Mouse (Mus musculus): ENCODE data around the gene Mief1.

The Mief1 gene

DNA sequence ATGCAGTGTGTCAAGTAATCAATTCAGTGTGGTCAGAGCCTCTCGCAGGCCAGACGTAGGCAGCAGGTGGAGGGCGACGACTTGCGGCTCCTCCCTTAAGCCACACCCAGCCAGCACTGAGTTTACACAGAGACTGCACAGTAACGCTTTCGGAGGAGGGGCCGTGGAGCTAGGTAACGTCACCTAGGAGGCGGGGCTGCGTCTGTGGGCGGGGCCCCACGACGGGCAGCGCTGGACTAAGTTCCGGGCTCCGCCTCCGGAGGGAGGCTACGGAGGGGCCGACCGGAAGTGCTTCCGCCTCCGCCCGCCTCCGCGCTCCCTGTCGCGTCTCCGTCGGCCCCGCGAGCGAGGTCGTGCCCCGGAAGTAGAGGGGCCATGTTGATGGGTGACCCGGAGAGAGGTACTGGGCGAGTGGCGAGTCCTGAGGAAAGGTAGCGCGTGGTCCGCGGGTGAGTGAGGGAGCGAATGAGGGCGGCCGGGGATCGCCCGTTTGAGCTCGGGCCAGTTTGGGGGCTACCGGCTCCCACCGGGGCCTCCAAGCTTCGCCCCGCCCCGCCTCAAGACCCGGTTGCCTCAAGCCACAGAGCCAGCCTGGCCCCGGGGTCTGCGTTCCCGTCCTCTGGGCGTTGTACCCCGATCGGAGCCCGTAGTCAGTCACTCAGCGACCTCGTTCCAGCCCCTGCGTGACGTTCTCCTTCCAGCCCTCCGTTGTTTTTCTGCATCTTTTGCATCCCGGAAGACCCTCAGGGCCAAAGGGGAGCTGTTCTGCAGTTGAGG, at the start of gene Mief1:
Mief1 (plus strand) TSS at position 286 of the 777 bp plus-strand sequence.
- peak; percentile 92 for DNase-seq (ENCODE audit: low spot score)

DNA sequence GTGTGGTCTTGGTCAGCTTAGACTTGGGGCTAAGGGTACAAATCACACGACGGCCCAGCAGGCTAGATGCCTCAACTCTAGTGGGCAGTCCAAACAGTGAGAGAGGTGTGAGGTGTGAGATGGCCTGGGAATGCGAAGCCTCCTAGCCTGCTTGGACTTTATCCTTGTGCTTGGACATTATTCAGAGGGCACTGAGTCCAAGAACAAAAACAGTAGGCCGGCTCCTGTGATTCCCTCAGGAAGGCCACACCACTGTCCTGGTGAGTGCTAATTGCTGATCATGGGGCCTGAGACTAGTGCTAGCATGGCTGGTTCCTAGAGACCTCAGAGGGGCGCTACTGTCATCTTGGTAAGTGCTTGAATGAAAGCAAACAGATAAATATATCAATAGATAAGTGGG, 44.9 kb upstream of the Mief1 start:
- DNase-seq (ENCODE audit: low spot score): no peak

GRCm38 (mm10) chr15:80190075-80190474, 43.7 kb upstream of the Mief1 start:
- no peak for DNase-seq (ENCODE audit: low spot score)

DNA sequence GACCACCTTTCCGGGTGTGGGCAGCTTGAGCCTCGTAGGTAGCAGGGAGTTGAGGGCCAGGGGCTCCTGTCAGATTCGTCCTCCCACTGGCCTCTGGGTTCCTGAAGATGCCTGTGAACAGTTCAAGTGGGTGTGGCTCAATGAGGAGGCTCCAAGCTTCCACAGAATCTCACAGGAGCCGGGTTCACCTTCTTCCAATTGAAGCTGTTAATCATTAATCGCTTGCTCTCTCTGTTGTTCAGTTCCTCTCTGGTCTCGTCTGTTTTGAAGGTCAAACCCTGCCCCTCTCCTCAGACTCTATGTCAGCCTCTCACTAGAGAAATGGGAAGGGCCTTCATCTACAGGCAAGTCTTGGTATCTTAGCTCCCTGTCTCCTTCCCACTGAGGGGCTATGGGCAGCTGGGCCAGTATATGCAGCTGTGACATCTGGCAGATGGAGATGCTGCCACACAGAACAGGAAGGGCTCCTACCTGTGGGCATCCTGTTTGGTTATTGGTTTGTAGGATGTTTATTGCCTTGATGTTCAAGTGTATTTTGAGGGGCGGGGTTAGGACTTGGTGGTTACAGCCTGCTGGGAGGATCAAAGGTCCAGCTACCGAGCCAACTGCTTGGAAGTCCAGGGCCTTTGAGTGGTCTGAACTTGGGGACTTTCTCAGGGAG, 42.1 kb upstream of the Mief1 start:
- DNase-seq (ENCODE audit: low spot score): no peak

- no peak for DNase-seq (ENCODE audit: low spot score)
These were observed 41.6 kb upstream of the Mief1 start for GRCm38 (mm10) chr15:80192246-80192585.

GRCm38 (mm10) chr15:80192847-80193246, 41.0 kb upstream of the Mief1 start:
- DNase-seq (ENCODE audit: low spot score): no peak

DNA sequence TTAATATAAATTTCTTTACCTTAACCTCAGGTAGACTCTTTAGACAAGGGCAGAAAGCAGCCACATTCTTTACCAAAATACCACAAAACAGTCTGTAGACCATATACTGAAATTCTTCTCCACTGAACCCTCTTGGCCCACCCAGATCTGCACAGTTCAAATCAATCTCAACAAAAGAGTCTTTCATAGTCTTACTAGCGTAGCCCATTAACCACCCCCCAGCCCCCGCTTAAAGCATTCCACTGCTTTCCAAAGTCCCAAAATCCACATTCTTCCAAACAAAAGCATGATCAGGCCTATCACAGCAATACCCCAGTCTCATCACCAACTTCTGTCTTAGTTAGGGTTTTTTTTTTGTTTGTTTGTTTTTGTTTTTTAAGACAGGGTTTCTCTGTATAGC, 34.3 kb upstream of the Mief1 start:
- no peak for DNase-seq (ENCODE audit: low spot score)

DNA sequence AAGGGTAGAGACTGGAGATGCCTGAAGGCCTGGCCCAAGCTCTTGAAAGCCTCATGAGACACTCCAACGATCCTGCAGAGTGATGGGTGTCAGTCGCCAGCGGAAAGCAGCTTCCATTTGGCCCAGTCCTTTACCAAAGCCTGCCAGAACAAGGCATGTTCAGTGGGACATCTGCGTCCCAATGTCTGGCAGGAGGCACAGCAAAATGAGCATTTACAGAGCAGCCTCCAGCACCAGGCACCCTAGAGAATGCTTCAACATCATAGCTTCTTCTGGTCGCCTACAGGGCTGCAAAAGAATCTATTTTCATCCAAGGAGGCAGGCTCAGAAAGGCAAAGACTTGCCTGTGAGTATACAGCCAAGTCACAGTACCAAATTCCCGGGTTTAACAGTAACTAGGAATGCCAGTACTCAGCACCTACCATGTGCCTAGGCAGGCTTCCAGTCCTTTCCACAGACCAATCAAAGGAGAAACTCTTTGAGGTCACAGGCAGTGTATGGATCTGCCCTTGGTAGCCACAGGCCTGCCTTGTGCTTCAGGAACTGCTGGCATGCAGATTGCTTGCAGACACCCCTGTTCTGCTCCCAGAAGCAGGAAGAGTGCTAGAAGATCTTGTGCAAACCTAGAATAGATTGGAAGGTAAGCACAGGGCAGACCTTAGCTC, 31.6 kb upstream of the Mief1 start:
- peak; percentile 52 for DNase-seq (ENCODE audit: low spot score)

DNA sequence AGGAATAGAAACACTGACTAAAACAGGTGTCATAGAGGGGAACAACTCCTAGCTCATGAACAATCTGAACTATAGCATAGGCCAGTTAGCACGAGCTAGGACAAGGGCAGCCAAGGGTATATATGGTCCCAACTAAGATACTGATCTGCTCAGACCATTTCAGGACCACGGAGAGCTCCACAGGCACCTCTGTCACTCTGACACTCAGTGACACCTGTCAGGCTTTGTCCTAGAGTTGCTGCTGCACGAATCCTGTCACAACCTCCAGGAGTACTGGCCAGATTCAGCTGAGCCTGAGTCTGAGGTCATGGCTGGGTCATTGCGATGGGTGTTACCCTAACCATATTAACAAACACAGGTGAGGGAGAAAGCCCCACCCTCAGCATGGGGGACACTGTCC, 30.4 kb upstream of the Mief1 start:
- no peak for DNase-seq (ENCODE audit: low spot score)

DNA sequence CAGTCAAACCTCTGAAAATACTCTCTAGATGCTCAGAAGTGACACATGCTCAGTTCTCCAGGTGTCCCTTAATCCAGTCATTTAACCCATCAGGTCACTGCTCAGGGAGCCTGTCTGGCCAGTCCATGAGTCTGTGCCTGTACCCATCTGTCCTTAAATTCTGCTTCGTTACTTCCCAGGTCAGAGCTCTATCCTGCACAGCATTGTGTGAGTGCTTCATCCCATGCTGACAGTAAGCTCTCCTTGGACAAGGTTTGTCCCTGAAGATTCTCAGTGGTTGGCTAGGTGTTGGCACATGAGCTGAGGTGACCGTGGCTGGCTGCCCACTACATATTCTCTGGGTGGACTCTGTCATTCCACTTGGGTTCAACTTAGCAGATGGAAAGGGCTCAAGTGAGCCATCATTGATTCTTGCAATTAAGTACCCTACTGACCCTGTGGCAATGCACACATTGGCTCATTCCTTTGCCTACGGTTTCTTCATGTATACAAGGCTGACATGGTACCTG, 27.7 kb upstream of the Mief1 start:
- DNase-seq (ENCODE audit: low spot score): no peak

GRCm38 (mm10) chr15:80208446-80208845, 25.4 kb upstream of the Mief1 start:
- no peak for DNase-seq (ENCODE audit: low spot score)

- no peak for DNase-seq (ENCODE audit: low spot score)
These were observed 20.1 kb upstream of the Mief1 start for GRCm38 (mm10) chr15:80213688-80214087.

DNA sequence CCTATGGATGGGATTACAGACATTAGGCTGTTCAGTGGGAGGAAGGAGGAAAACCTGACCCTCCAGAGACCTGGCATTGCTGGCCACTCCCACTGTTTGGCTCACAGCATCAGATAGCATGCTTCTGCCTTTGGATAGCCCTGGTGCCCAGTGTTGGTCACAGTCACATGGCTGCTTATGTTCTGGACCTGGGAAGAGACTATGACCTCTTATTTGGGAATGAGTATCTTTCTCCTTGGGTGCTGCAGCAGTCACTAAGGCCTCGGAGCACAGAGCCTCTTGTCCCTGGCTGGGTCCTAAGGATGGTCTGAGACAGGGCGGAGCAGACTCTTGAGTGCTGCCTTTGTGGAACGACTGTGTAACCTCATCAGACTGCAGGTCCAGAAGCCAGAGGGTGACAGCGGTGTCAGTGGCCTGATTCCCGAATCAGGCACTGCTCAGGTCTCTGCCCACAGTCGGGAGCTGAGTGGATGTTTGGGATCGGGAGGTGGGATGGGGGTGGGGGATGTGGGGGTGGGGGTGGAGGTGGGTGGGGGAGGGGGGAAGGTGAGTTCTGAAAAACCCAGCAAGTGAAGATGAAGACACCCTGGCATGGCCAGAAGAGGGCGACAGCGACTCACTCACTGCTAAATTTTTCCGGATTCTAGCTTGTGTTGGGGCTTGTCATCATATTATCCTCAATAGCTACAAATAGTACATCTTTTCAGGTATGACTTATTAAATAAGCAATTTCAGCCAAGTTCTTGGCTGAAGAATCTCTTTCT, 17.9 kb upstream of the Mief1 start:
- no peak for DNase-seq (ENCODE audit: low spot score)

DNA sequence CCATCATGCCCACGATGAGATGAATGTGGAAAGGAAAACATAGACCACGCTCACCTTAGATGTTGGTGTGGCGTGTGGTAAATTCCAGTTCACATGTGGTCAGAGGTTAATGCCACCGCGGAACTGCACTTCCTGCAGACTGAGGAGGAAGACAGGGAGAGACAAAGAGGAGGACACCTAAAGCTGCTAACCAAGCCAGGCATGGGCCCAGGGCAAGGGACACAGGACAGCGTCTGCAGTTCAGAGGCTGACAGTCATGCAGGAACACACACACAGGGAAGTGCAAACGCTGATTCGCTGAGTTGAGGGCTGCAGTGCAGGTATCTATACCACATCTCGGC, 17.4 kb upstream of the Mief1 start:
- DNase-seq (ENCODE audit: low spot score): no peak

DNA sequence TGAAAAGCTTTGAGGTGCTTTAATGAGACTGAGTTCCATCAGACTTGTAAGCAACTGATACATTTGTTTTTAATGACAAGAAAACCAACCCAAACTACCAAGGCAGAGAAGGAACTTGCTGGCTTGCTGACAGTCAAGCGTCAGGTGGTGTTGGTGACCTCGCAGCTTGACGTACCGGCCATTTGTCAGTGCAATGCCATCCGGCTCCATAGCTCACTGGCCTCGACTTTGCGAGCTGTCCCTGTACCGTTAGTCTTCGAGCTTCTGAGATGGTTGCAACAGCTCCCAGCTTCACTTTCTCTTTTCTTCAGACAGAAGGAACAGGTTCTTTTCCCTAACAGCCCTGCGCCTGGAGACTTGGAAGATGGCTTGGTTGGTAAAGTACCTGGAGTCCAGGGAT, 16.3 kb upstream of the Mief1 start:
- no peak for DNase-seq (ENCODE audit: low spot score)

DNA sequence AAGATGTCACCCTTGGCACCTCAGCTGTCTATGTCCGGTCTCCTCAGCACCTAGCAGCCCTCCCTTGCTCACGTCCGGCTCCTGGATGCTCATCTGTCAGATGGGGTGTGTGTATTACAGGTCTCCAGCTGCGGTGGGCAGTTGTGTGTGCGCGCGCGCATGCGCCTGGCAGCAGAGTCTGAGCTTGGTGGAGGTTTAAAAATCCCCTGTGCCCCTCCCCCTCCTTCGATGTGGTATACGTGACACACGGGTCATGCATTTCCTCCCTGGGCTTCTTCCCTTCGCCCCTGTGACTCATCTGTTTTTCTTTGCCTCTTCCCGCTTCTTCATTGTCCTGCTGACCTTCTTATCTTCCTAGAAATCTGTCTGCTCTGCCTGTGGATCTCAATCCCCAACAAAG, 14.6 kb upstream of the Mief1 start:
- no peak for DNase-seq (ENCODE audit: low spot score)

DNA sequence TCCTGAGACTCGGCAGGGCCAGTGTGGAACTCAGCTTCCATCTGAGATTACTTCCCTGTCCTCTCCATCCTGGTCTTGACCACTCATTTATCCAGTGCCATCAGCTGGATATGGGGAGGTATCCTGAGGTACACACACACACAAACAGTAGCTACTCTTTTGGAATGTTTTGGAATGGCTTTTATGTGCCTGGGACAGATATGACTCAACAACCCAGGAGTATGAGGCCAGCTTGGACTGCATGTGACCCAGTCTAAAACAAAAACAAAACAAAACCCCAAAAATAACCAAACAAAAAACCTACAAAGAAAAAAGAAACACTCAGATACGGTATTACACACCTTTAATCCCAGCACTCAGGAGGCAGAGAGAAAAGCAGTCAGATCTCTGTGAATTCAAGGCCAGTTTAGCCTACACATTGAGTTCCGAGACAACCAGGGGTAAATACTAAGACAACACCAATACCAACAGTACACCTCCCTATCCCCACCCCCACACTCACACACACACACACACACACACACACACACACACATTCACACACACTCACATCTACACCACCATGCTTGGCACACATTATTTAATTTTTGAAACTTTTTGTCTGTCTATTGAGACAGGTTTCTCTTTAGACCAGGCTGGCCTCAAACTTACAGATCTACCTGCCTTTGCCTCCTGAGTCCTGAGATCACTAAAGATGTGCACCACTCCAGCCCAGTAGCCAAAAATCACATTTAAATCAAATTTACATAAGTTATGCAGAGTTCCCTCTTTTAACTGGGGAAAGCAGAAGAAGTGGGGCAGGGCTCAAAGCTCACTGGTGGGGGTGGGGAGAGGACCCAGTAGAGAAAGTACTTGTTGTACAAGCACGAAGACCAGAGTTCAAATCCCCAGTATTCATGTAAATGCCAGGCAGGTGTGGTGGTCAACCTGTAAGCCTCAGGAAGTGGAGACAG, 13.8 kb upstream of the Mief1 start:
- no peak for DNase-seq (ENCODE audit: low spot score)

DNA sequence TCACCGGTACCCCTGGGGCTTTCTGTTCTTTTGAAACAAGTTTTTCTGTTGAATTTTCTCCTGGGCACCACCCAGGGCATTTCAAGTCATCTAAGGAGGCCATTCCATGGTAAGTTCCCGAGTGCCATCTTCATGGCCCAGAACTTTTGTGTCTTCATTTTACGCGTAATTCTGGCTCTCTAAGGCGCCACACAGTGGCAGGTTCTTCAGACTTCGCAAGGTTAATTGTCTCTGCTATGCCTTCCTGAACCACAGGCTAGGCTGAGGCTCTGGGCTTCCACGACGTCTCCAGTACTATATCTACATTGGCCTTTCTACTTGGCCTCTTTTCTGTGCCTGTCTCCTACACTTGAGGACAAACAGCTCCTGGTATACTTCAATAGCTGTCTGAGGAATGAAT, 12.8 kb upstream of the Mief1 start:
- no peak for DNase-seq (ENCODE audit: low spot score)

- no peak for DNase-seq (ENCODE audit: low spot score)
These were observed 10.1 kb upstream of the Mief1 start for GRCm38 (mm10) chr15:80223751-80224150.

- DNase-seq (ENCODE audit: low spot score): no peak
These were observed 8.6 kb upstream of the Mief1 start for GRCm38 (mm10) chr15:80225208-80225607.

DNA sequence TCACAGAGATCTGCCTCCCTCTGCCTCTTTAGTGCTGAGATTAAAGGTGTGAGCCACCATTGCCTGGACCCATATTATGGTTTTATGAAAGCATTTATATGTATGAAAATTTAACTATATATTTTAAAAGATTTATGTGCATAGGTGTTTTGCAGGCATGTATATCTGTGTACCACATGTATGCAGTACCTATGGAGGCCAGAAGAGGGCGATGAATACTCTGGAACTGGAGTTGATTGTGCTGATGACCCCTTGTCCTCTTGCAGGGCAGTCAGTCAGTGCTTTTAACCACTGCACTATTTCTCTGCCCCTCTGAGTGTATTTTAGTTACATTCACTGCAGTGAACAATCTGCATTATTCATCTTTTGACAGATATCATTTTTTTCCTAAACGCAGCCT, 8.0 kb upstream of the Mief1 start:
- DNase-seq (ENCODE audit: low spot score): no peak
